Mouse (Mus musculus) heart, postnatal 10 days (tissue): ENCODE measurements around the gene Nr2f6. TPM values are rescaled to one million over a fixed set of nuclear protein-coding genes. Genes with fewer than 3 reads are reported as not detected.

ENCODE experiments used
- DNase-seq, 2 experiments: peaks; one replicate each; pipeline ENCODE4 v3.0.0; 2021
- intact Hi-C: fragments of 180-260 bp; cut with DNase I; formaldehyde crosslinking; loops from one replicate; pipeline ENCODE4 v1.15.1; 2025
- total RNA-seq, 2 experiments: library from RNA; stranded (reverse); gene quantifications; 2 replicates each; pipeline ENCODE4 v1.2.3; 2021

Nr2f6 gene
- 10 to 100 TPM; 57.8 to 60.1 TPM for total RNA-seq

GRCm38 (mm10) chr8:71381421-71381970 is at the start of gene Nr2f6:
Gene Nr2f6, minus strand, starts transcription at chr8:71381960.
- intact Hi-C loops: no loop called here
- DNase-seq: peak; percentile 83 to 87

DNA sequence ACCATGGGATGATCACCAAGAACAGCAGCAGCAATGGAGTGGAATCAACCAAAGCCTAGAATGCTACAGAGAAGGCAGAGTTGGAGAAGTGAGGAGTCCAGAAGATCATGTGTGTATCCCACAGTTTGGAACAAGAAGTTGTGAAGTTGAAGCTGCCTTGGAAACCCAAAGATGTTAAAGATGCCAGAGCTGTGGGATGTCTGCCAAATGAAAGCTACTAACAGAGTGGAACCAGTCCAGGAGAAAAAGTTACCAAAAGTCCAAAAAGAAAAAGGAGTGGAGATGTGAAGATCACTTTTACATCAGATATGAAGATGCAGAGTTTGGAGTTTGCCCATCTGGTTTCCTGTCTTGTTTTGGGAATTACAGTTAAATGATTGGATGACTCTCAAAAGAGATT is 40.4 kb upstream of the Nr2f6 start:
- DNase-seq: no peak
- intact Hi-C loops: no loop called here

DNA sequence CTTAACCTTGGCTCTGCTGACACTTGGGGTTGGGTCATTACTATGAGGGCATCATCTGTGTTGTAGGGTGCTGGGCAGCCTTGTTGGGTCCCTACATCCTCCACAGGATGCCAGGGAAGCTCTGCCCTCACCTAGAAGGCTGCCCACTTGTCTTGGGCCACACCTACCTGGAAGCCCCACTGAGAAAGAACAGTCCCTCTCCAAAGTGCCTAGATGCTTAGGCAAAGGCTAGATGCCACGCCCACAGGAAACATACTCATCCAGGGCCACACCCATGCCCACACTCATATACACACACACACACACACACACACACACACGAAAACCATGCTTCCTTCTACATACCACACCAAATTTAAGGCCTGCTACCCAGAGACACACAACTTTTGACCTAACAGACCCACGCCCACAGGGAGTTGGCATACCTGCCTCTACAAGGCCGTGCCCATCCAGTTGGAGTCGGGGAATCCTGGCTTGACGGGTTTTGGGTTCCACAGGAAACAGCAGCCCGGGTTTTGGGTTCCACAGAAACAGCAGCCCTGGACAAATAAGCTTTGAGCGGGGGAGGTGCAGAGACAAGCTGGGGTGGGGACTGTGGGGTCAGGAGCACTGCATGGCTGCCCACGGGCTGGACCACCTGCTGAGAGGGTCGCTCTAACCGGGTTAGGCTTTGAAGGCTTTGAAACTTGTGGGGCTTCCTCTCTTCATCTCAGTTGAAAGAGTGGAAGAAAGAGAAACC is 29.9 kb upstream of the Nr2f6 start:
- DNase-seq: no peak
- intact Hi-C loops: loop anchor here (5.0 kb wide), 1 partner anchor 1116 kb away; no protein-coding TSS in a partner anchor

DNA sequence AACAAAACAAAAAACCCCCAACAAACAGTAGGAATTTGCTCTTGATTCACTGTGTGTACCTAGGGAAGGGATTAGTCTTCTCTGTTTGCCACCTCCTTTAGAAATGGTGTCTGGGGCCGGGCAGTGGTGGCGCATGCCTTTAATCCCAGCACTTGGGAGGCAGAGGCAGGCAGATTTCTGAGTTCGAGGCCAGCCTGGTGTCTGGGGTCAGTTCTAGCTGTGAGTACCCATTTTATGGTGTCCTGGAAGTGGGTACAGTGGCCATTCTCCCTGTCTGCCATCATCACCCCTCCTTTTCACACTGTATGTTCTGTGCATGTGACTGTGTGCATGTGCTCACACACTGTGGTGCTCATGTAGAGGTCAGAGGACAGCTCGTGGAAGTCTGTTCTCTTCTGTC is 26.5 kb upstream of the Nr2f6 start:
- intact Hi-C loops: loop anchor here (5.0 kb wide), 3 partner anchors 36 to 181 kb away; partner anchors contain the start of genes Haus8, Myo9b and Ocel1
- no peak for DNase-seq

DNA sequence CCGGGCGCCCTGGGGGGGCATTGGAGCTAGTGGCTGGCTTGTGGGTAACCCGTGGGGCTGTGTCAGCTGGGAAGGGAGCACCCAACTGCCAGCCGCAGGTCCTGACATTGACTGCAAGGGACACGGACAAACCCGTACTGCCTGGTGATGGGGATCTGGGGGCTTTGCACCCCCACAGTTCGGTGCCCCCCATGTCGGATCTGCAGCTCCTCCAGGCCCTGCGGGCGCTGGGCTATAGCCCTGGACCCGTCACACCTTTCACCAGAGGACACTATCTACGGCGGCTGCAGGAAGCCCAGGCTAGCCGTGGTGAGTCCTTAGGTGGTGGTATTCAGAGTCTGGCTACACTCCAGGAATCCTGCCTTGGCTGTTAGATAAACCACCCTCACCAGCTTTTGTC is 25.7 kb upstream of the Nr2f6 start:
- no peak for DNase-seq
- intact Hi-C loops: loop anchor here (5.0 kb wide), 3 partner anchors 35 to 180 kb away; partner anchors contain the start of genes Haus8, Myo9b and Ocel1

GRCm38 (mm10) chr8:71406099-71407015 is 24.6 kb upstream of the Nr2f6 start:
- intact Hi-C loops: loop anchor here (1.0 to 5.0 kb wide), 4 partner anchors 34 to 179 kb away; partner anchors contain the start of genes Haus8, Myo9b and Ocel1
- peak; percentile 65 to 75 for DNase-seq

GRCm38 (mm10) chr8:71405401-71406098 is 23.8 kb upstream of the Nr2f6 start, which contains the start of gene Ankle1:
Gene Ankle1, plus strand, starts transcription at chr8:71406010.
- intact Hi-C loops: loop anchor here (1.0 to 5.0 kb wide), 4 partner anchors 33 to 178 kb away; partner anchors contain the start of genes Haus8, Myo9b and Ocel1
- peak; percentile 97 to 99 for DNase-seq

GRCm38 (mm10) chr8:71404951-71405351 is 23.2 kb upstream of the Nr2f6 start:
- intact Hi-C loops: loop anchor here (5.0 kb wide), 3 partner anchors 33 to 178 kb away; partner anchors contain the start of genes Haus8, Myo9b and Ocel1
- DNase-seq: no peak

DNA sequence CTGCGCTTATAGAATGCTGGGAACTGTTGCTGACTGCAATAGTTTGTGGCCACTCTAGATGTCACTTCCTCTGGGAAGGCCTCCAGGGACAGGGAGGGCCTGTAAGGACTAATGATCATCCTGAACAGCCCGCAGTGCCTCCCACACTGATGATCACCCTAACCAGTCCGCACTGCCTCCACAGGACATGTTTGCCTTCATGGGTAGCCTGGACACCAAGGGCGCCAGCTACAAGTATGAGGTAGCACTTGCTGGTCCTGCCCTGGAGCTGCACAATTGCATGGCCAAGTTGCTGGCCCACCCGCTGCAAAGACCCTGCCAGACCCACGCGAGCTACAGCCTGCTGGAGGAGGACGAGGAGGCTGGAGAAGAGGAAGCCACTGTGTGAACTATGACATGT is 22.3 kb upstream of the Nr2f6 start:
- intact Hi-C loops: no loop called here
- DNase-seq: no peak

DNA sequence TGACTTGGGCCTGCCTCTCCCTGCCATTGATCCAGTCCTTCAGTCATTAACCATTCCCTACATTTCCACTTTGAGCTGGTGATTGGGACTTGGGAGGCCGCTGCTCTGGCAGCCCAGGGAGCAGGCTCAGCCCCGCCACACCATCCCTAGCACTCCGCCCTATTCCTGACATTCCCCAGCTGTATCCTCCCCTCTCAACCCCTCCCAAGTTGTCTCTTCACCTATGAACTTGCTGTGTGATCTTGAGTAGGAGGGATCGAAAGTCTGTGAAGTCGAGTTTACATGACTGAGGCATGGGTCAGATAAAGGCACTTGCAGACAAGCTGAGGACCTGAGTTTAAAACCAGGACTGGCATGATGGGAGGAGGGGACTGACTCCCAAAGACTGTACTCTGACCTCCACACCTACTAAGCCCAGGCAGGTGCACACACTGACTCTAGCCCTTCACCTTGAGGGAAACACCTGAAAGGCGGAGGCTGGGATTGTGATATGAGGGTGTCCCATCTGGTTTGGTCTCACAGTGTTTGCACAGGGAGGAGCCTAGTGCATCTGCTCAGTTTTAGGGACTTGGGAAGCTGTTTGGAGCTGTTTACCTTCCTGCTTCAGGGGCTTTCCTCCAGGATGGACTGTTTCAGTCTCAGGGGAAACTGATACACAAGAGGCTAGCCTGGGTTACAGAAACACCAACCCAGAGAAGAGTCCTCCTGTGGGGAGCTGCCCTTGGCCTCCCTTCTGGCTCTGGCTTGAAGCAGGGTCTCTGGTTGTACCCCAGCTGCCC is 21.5 kb upstream of the Nr2f6 start:
- intact Hi-C loops: no loop called here

DNA sequence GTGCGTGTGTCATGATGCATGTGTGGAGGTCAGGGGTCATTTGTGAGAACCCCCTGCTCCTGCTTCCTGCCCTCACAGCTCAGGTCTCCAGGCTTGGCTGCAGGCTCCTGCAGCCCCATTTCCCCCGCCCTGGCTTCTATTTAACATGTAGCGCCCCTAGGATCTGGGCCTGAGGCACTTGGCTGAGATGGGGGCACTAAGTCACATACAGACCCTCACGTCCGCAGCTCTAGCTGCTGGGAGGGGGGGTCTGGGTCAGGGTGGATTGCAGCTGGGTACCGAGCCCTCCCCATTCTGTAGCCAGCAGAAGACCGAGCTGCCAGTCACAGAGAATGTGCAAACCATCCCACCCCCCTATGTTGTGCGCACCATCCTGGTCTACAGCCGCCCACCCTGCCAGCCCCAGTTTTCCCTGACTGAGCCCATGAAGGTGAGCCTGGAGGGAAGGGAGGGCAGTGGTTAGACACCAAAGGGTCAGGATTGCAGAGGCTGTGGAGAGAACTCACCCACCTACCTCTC is 20.7 kb upstream of the Nr2f6 start:
- no peak for DNase-seq
- intact Hi-C loops: no loop called here

More for the DNA sequence above, 21.5 kb upstream of the Nr2f6 start:
- no peak for DNase-seq

DNA sequence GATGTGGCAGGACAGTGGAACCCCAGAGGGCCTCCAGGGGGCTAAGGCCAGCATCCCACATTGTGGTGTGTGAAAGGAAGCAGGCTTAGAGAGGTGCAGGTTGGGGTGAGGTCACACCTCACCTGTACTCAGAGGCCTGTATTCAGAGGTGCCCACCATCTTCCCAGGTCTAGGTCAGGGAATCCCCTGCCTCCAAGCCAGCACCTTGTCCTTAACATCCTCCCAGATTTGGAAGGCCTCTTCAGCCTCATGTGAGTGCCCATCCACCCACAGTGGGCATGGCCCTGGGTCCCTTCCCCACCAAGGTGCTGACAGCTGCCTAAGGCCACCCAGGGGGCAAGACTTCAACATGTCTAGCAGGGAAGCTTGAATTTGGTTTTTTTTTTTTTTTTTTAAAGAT is 19.7 kb upstream of the Nr2f6 start:
- DNase-seq: no peak
- intact Hi-C loops: no loop called here

DNA sequence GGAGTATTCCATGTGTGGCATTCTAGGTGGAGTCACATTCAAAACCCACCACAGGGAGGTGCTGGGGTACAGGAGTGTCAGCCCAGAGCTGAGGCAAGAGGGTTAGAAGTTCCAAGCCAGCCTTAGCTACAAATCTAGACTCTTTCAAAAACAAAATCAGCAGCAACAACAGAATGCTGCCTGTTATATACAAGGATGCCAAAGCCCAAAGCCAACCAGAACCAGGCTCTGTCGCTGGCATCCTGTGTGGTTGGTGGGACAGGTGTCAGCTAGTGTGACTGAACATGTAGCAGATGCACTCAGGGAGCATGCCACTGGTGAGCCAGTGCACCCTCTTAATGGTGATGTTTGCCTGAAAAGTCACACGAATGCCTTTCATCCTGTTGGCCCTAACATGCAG is 19.1 kb upstream of the Nr2f6 start:
- DNase-seq: no peak
- intact Hi-C loops: no loop called here

DNA sequence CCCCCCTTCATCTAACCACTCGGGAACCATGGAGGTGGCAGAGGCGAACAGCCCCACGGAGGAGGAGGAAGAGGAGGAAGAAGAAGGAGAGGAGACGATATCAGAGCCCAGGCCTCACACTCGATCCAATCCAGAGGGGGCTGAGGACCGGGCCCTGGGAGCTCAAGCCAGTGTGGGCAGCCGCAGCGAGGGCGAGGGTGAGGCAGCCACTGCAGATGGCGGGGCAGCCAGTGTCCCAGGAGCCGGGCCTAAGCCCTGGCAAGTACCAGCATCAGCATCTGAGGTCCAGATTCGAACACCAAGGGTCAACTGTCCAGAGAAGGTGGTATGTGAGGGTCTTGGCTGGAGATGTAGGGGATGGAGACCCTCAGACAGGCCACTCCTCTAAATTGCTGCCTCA is 15.9 kb upstream of the Nr2f6 start:
- intact Hi-C loops: no loop called here
- no peak for DNase-seq

DNA sequence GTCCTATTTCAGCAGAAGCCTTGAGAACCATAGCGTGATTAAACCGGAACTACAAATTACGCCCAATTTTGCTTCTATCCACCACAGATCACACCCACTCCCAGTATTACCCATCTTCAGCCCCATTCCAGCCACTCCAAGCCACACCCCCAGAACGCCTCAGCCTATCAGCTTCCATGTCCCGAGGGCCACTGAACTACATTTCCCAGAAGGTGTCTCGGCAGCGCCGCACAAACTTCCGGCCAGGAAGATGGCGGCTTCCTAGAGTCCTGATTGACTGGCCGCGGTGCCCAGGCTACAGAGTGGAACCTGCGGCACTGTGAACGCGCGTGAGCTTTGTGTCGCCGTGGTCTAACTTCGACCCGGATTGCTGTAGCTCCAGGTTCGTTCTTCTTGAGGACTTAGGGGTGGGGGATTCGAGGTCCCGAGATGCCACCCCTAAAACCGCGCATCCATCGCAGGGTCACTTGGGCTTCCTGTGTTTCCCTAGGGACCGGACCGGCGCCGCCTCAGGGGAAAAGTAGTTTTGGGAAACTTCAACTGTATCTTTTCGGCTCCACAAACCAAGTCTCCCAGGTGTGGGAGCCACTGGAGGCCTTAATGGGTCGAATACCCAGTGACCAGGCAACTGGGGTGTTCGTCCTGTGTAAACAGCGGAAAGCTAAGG is 15.0 kb upstream of the Nr2f6 start, which contains the start of gene Babam1:
Babam1 (plus strand) TSS at position 223 of the 667 bp plus-strand sequence.
- intact Hi-C loops: no loop called here
- peak; percentile 95 for DNase-seq

GRCm38 (mm10) chr8:71395629-71396028 is 13.9 kb upstream of the Nr2f6 start, which contains the start of gene Ushbp1:
Gene Ushbp1, minus strand, starts transcription at chr8:71395802.
- peak; percentile 53 to 58 for DNase-seq
- intact Hi-C loops: no loop called here

DNA sequence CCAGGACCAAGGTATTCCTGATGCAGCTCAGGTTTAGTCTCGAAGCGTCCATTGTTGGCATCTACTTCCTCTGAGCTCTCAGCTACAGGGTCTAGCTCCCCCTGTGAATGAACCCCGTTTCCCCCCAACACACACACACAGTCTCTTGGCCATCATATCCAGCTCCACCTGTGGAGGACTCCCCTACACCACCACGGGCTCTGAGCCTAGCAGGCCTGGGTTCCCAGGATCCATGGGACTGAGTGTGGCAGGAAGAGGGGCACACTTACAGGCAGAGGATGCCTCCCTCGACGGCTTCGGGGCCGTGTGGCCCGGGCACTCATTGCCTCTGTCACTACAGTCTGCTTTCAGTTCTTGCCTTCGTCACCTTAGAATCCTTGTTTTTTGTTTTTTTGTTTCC is 13.3 kb upstream of the Nr2f6 start:
- intact Hi-C loops: no loop called here
- no peak for DNase-seq

DNA sequence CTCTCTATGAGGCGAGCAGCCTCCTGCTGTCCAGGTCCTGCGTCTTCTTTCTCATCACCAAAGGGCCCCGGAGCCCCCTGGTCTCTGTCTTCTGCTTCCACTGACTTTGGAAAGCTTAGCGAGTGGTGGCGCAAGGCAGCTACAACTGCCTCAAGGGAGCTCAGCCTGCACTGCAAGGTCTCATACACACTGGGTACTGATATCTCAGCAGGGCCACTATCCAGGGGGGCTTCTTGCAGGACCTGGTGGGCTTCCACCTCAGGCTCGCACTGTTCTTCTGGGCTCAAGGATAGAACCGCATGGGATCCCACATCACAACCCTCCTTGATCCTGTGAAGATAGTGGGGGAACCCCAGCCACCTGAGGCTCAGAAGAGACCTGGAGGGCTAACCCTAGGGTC is 12.7 kb upstream of the Nr2f6 start:
- no peak for DNase-seq
- intact Hi-C loops: no loop called here

DNA sequence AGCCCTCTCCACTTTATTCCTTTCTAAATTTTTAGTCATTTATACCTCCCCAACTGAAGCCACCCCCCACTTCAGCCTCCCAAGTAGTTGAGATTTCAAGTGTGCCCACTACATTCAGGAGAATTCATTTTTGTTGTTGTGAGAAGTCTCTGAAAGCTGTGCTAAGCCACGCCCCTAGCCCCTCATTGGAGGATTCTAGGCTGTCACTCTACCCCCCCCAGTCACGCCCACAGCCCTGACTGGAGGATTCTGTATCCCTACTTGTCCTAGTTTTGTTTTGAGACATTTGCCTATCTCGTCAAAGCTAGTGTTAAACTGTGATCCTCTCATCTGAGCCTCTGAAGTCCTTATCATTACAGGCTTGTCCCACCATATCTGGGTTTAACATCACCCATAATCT is 11.1 kb upstream of the Nr2f6 start:
- intact Hi-C loops: no loop called here
- no peak for DNase-seq
